Mouse (Mus musculus): ENCODE data around the gene Sirpa.

GRCm38 (mm10) chr2:129601059-129601650 lies 8.5 kb downstream of the Sirpa start:
- TF ChIP-seq POLR2A (IDR thresholded peaks at IDR 0.05; ENCODE audit: low read depth, low read length) = no peak
- no peak for TF ChIP-seq CTCF (IDR thresholded peaks at IDR 0.05; ENCODE audit: extremely low read depth, insufficient read length, insufficient replicate concordance, low read depth, low read length)
